Mouse (Mus musculus) kidney, postnatal 0 days (tissue): ENCODE results near the gene Hsd11b2. TPM values are rescaled to one million over a fixed set of nuclear protein-coding genes. Genes with fewer than 3 reads are reported as not detected.

ENCODE experiments used
- ATAC-seq: fragments of 200-750 bp; cut with Nextera tagmentation; replicated peaks from 2 replicates; pipeline ENCODE4 v1.8.0; 2017; ENCODE audit warnings: low read depth, moderate number of reproducible peaks, moderate TSS enrichment, moderate library complexity; ENCODE audit not compliant: low FRiP score
- DNase-seq: peaks from one replicate; pipeline ENCODE4 v3.0.0-alpha.2; 2016; ENCODE audit warnings: low spot score
- H3K27ac ChIP-seq: fragments of 300-500 bp; sonication (generic); 2 replicates; pipeline ENCODE4 v1.5.1; 2014; ENCODE audit warnings: mild to moderate bottlenecking
- H3K27me3 ChIP-seq: fragments of 300-500 bp; sonication (generic); 2 replicates; pipeline ENCODE4 v1.6.1; 2014; ENCODE audit warnings: low read length, mixed read lengths; ENCODE audit not compliant: insufficient read depth
- H3K36me3 ChIP-seq: fragments of 300-500 bp; sonication (generic); 2 replicates; pipeline ENCODE4 v1.6.1; 2014; ENCODE audit warnings: low read length, mixed read lengths; ENCODE audit not compliant: insufficient read depth
- H3K4me1 ChIP-seq: fragments of 300-500 bp; sonication (generic); replicated peaks from 2 replicates; pipeline ENCODE4 v1.6.1; 2014; ENCODE audit warnings: antibody characterized with exemption, low read length, mixed read lengths; ENCODE audit not compliant: insufficient read depth
- H3K4me2 ChIP-seq: fragments of 300-500 bp; sonication (generic); 2 replicates; pipeline ENCODE4 v1.6.1; 2014; ENCODE audit warnings: mild to moderate bottlenecking, low read length, moderate library complexity, mixed read lengths
- H3K4me3 ChIP-seq: fragments of 300-500 bp; sonication (generic); replicated peaks from 2 replicates; pipeline ENCODE4 v1.5.1; 2014; ENCODE audit warnings: low read depth, low read length
- H3K9ac ChIP-seq: fragments of 300-500 bp; sonication (generic); 2 replicates; pipeline ENCODE4 v1.6.1; 2014; ENCODE audit warnings: low read depth, low read length
- H3K9me3 ChIP-seq: fragments of 300-500 bp; sonication (generic); replicated peaks from 2 replicates; pipeline ENCODE4 v1.6.1; 2016; ENCODE audit warnings: low read length, inconsistent platforms, mixed read lengths
- CTCF ChIP-seq: IDR thresholded peaks from 2 replicates; pipeline ENCODE4 v1.5.1; 2016; ENCODE audit warnings: antibody characterized with exemption, low read depth, mild to moderate bottlenecking, moderate library complexity
- WGBS: fragments of 180-500 bp; shearing (Covaris S2); extraction: QIAGEN DNeasy Blood & Tissue Kit; methylation state at CpG from one replicate; pipeline ENCODE4 v1.1.7; 2014; 5-methylcytosine and 5-hydroxymethylcytosine counted together
- polyA plus RNA-seq: library from polyadenylated mRNA; unstranded; fragments of >200 nt; fragmentation: Nextera tagmentation; extraction: Ambion mirVana; gene quantifications from 2 replicates; pipeline ENCODE4 v1.2.1, GENCODE M21; 2015

Gene Hsd11b2
- polyA plus RNA-seq, 1 experiment from 2014 or later = 42.4 TPM

DNA sequence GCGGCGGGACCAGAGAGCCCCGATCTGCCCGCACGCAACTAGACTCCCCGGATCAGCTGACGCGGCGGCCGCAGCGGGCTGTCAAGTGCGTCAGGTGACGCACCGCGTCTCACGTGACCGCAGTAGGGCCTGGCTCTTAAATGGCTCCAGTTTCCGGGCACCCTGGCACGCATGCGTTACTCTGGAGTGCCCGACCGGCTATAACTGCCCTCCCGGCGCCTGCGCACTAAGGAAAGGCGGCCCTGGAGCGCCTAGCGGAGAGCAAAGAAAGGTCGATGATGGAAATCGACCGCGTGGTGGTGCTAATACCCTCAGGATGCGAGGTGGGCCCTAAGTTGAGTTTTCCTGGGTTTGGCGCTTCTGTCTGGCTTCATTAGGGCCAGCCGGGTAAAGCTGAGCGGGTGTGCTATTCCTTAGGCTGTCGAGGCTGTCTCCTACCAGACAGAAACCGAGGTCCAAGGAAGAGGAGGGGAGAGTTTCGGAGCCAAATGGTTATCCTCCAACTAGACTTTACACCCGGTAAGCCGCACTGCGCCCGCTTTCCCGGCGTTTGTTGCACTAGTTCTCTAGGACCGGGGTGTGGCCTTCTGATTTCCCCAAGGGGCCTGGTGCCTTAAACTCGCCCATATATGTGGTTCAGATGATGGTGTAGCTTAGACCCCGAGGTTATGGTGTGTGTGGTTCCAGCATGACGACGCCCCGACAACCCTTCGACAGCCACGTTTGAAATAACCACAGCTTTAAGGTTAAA lies 47.6 kb downstream of the Hsd11b2 start, which contains the start of gene Atp6v0d1:
Gene Atp6v0d1, minus strand, starts transcription at position 96 of the 751 bp plus-strand sequence.
- Histone ChIP-seq H3K27me3 (no peaks in the 10 kb centered on the region), H3K4me1 (peaks cover 4% of the 10 kb centered on the region; the same call in 1 of the 2 replicates), H3K36me3 (no peaks in the 10 kb centered on the region), H3K9ac (peak within 1 kb of the TSS; percentile 92), H3K4me2 (peak within 1 kb of the TSS; percentile 82), H3K9me3 (no peaks in the 10 kb centered on the region), H3K4me3 (peak within 1 kb of the TSS; percentile 83), H3K27ac (peak within 1 kb of the TSS; percentile 85)
- DNase-seq (peak; percentile 100), ATAC-seq (peak; percentile 98)
- 2% methylated on average over 53 of the region's 53 CpGs for WGBS
- peak; percentile 92 for TF ChIP-seq CTCF

DNA sequence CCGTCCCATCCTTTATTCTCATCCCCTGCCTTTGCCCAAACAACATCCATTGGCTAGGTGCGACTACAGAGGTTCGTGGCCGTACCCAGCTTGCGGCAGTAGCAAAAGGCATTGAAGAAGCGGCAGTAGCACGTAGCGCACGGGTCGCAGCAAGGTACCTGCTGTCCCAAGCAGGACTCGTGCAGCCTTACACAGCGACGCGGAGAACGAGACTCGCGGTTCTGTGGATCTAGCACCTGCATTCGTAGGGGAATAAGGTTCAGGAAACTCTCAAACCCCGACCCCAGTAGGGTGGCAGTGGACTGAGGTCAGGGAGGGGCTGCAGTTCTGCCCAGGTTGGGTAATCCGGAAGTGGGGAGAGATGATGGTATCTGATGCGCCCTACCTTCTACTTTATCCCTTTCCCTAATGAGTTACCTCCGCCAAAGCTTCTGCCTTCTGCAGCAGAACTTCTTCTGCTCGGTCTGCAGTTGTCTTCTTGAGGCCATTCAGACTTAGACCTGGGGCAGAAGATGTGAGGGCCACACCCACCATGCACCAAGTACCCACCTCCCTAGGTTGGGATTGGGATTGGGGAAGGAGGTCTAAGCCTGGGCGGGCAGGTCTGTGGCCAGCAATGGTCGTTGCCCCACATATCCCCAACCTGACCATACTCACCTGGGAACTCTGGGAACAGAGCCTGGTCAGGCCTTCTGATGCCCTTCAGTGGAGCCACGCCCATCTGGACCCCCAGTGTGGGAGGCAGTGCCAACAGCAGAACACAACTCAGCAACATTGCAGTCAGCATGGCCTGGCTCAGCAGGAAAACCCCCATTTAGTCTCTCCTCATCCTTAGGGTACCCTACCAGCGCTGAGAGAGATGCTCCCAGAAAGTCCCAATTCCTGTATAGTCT lies 48.4 kb downstream of the Hsd11b2 start:
- peak overlapping the region; percentile 61 for H3K9ac ChIP-seq
- H3K4me3 ChIP-seq = peak overlapping the region; percentile 83
- H3K27ac ChIP-seq = no peak overlapping the region
- H3K27me3 ChIP-seq = no peaks in the 10 kb centered on the region
- H3K4me1 ChIP-seq = peaks cover 4% of the 10 kb centered on the region; the same call in 1 of the 2 replicates
- H3K9me3 ChIP-seq = no peaks in the 10 kb centered on the region
- no peak for ATAC-seq
- peak overlapping the region; percentile 65 for H3K4me2 ChIP-seq
- no peak for TF ChIP-seq CTCF
- H3K36me3 ChIP-seq = no peaks in the 10 kb centered on the region
- WGBS = 32% methylated on average over 27 of the region's 27 CpGs
- DNase-seq = peak; percentile 23

DNA sequence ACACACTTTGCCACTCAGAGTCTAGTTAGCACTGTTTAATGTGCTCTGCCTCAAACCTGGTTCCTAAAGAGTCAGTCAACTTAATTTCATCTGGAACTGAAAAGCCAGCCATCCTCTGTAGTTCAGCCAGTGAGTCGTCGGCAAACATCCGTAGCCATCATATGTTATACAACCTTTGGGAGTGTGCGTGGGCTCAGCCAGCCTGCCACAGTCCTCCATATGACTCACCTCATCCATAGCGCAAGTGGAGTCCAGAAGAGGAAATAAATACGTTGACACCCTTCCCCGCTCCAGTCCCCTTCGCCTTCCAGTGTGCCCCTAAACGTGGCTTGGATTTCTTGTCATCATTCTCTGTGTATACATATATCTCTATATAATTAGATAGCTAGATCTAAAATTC lies 53.3 kb downstream of the Hsd11b2 start:
- DNase-seq = no peak
- Histone ChIP-seq H3K27ac (no peak overlapping the region), H3K27me3 (no peaks in the 10 kb centered on the region), H3K4me2 (no peak overlapping the region), H3K4me1 (no peaks in the 10 kb centered on the region), H3K36me3 (no peaks in the 10 kb centered on the region), H3K9me3 (no peaks in the 10 kb centered on the region), H3K9ac (no peak overlapping the region), H3K4me3 (no peak overlapping the region)
- ATAC-seq = no peak
- no peak for TF ChIP-seq CTCF
- WGBS = 88% methylated on average over 9 of the region's 9 CpGs

DNA sequence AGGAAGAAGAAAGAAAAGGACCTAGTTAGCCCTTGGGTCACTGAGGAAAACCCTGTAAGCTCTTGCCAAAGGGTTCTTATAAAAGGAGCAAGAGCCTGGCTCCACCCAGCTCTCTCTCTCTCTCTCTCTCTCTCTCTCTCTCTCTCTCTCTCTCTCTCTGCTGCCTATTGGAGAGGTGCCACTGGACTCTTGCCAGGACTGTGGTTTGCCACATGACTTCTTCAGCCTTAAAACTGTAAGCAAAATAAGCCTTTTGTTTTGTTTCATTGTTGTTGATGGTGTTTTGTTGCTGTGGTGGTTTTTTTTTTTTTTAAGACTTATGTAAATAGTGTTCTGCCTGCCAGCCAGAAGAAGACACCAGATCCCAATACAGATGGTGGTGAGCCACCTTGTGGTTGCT lies 54.9 kb downstream of the Hsd11b2 start:
- H3K4me2 ChIP-seq = no peak overlapping the region
- no peak for DNase-seq
- no peak overlapping the region for H3K27ac ChIP-seq
- no peaks in the 10 kb centered on the region for H3K27me3 ChIP-seq
- ATAC-seq = no peak
- no peaks in the 10 kb centered on the region for H3K9me3 ChIP-seq
- TF ChIP-seq CTCF = no peak
- H3K4me3 ChIP-seq = no peak overlapping the region
- no peaks in the 10 kb centered on the region for H3K36me3 ChIP-seq
- H3K9ac ChIP-seq = no peak overlapping the region
- no peaks in the 10 kb centered on the region for H3K4me1 ChIP-seq

Other genes starting within 250 kb of the Hsd11b2 start
- 0.12 TPM in 1 of 2 replicates, not detected in the other for gene Hsf4, start 249.0 kb upstream of the Hsd11b2 start, polyA plus RNA-seq
- gene Nol3, start 242.6 kb upstream of the Hsd11b2 start, polyA plus RNA-seq = 0.29 and 0.68 TPM in 2 replicates
- gene 4931428F04Rik, start 228.9 kb upstream of the Hsd11b2 start, polyA plus RNA-seq = 5.5 and 6.2 TPM in 2 replicates
- 15.9 and 18.5 TPM in 2 replicates for gene Exoc3l, start 222.7 kb upstream of the Hsd11b2 start, polyA plus RNA-seq
- gene E2f4, start 221.1 kb upstream of the Hsd11b2 start, polyA plus RNA-seq = 55.2 and 57.9 TPM in 2 replicates
- gene Elmo3, start 213.2 kb upstream of the Hsd11b2 start, polyA plus RNA-seq = 15.5 and 17.4 TPM in 2 replicates
- gene Lrrc29, start 192.5 kb upstream of the Hsd11b2 start, polyA plus RNA-seq = 5.2 and 5.6 TPM in 2 replicates
- gene Tmem208, start 192.4 kb upstream of the Hsd11b2 start, polyA plus RNA-seq = 134 and 140 TPM in 2 replicates
- 1.8 and 2.3 TPM in 2 replicates for gene Fhod1, start 170.8 kb upstream of the Hsd11b2 start, polyA plus RNA-seq
- gene Slc9a5, start 169.9 kb upstream of the Hsd11b2 start, polyA plus RNA-seq = 1.3 and 1.4 TPM in 2 replicates
- 0.31 and 0.33 TPM in 2 replicates for gene Plekhg4, start 145.5 kb upstream of the Hsd11b2 start, polyA plus RNA-seq
- 0.05 TPM in 1 of 2 replicates, not detected in the other for gene Kctd19, start 105.3 kb upstream of the Hsd11b2 start, polyA plus RNA-seq
- gene Lrrc36, start 105.2 kb upstream of the Hsd11b2 start, polyA plus RNA-seq = 0.15 and 0.34 TPM in 2 replicates
- 15.6 and 19.4 TPM in 2 replicates for gene Tppp3, start 47.2 kb upstream of the Hsd11b2 start, polyA plus RNA-seq
- gene Zdhhc1, start 21.9 kb upstream of the Hsd11b2 start, polyA plus RNA-seq = 28.0 and 30.5 TPM in 2 replicates
- 112 and 122 TPM in 2 replicates for gene Atp6v0d1, start 47.3 kb downstream of the Hsd11b2 start, polyA plus RNA-seq
- gene Ripor1, start 86.5 kb downstream of the Hsd11b2 start, polyA plus RNA-seq = 40.9 and 44.4 TPM in 2 replicates
- 85.5 and 89.4 TPM in 2 replicates for gene Ctcf, start 117.8 kb downstream of the Hsd11b2 start, polyA plus RNA-seq
- 0.61 and 1.2 TPM in 2 replicates for gene Agrp, start 118.6 kb downstream of the Hsd11b2 start, polyA plus RNA-seq
- 0.28 and 0.45 TPM in 2 replicates for gene Carmil2, start 167.5 kb downstream of the Hsd11b2 start, polyA plus RNA-seq
- 51.2 and 53.4 TPM in 2 replicates for gene Acd, start 182.3 kb downstream of the Hsd11b2 start, polyA plus RNA-seq
- gene Pard6a, start 182.4 kb downstream of the Hsd11b2 start, polyA plus RNA-seq = 18.7 and 19.6 TPM in 2 replicates
- gene 4933405L10Rik, start 188.9 kb downstream of the Hsd11b2 start, polyA plus RNA-seq = 0.11 TPM in 1 of 2 replicates, not detected in the other
- 14.6 and 17.8 TPM in 2 replicates for gene Enkd1, start 189.5 kb downstream of the Hsd11b2 start, polyA plus RNA-seq
- 19.2 and 21.0 TPM in 2 replicates for gene Gfod2, start 239.9 kb downstream of the Hsd11b2 start, polyA plus RNA-seq